Mouse (Mus musculus): Measurements from ENCODE around the gene Amz2.

The Amz2 gene

GRCm38 (mm10) chr11:109496475-109496993 lies 70.8 kb downstream of the Amz2 start:
- DNase-seq = no peak

- no peak for DNase-seq
Observed at GRCm38 (mm10) chr11:109496996-109497714, 71.4 kb downstream of the Amz2 start.

DNA sequence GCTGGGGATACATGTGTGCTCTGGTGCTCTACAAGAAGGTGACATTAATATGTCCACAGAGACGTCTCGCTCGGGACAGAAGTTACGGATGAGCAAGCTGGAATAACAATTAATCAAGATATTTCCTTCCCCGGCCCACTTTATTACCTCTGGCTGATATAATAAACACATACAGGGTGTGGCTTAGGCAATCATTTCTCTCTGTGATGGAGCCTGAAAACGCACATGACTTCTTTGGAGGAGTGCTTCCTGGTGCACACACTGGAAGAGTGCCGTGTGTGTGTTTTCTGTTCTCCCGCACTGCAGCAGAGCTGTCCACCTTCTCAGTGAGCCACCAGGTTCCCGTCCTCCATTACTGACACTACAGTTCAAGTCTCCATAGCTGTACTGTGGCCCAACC lies 72.2 kb downstream of the Amz2 start:
- DNase-seq = no peak

- no peak for DNase-seq
Observed at GRCm38 (mm10) chr11:109500206-109500605, 74.5 kb downstream of the Amz2 start.

Data from B cell, adult 2 months (primary cell).